Mouse (Mus musculus) liver, embryonic 15.5 days (tissue): ENCODE data around the gene Il2ra. TPM values are rescaled to one million over a fixed set of nuclear protein-coding genes. Genes with fewer than 3 reads are reported as not detected.
A peak's percentile ranks its signal among the peaks of the same experiment; 100 is the strongest.
"Not testable (repeated sequence)": the region's sequence is repeated elsewhere in the genome, so short reads cannot be mapped to it uniquely, and the experiment has no call there.

Source experiments
- ATAC-seq: fragments of 200-750 bp; cut with Nextera tagmentation; 2 replicates; pipeline ENCODE4 v1.8.0; 2017; ENCODE audit warnings: moderate number of reproducible peaks, mild to moderate bottlenecking, moderate library complexity; ENCODE audit not compliant: insufficient read depth
- H3K27ac ChIP-seq: fragments of 300-500 bp; sonication (generic); replicated peaks from 2 replicates; pipeline ENCODE4 v1.5.1; 2015; ENCODE audit warnings: mild to moderate bottlenecking, inconsistent platforms
- H3K27me3 ChIP-seq: fragments of 300-500 bp; sonication (generic); 2 replicates; pipeline ENCODE4 v1.6.1; 2015; ENCODE audit warnings: mild to moderate bottlenecking, inconsistent platforms
- H3K36me3 ChIP-seq: fragments of 300-500 bp; sonication (generic); replicated peaks from 2 replicates; pipeline ENCODE4 v1.6.1; 2015; ENCODE audit warnings: moderate library complexity, mild to moderate bottlenecking, inconsistent platforms
- H3K4me1 ChIP-seq: fragments of 300-500 bp; sonication (generic); replicated peaks from 2 replicates; pipeline ENCODE4 v1.6.1; 2015; ENCODE audit warnings: inconsistent platforms
- H3K4me2 ChIP-seq: fragments of 300-500 bp; sonication (generic); 2 replicates; pipeline ENCODE4 v1.6.1; 2015; ENCODE audit warnings: moderate library complexity, mild to moderate bottlenecking, inconsistent platforms
- H3K4me3 ChIP-seq: fragments of 300-500 bp; sonication (generic); replicated peaks from 2 replicates; pipeline ENCODE4 v1.5.1; 2015; ENCODE audit warnings: mild to moderate bottlenecking, inconsistent platforms
- H3K9ac ChIP-seq: fragments of 300-500 bp; sonication (generic); 2 replicates; pipeline ENCODE4 v1.6.1; 2015; ENCODE audit warnings: moderate library complexity, mild to moderate bottlenecking, inconsistent platforms
- H3K9me3 ChIP-seq: fragments of 300-500 bp; sonication (generic); replicated peaks from 2 replicates; pipeline ENCODE4 v1.6.1; 2016; ENCODE audit warnings: inconsistent platforms
- WGBS: fragments of 180-500 bp; shearing (Covaris S2); methylation state at CpG from one replicate; pipeline ENCODE4 v1.1.7; 2015; ENCODE audit warnings: mixed read lengths; ENCODE audit not compliant: insufficient replicate concordance; 5-methylcytosine and 5-hydroxymethylcytosine counted together
- polyA plus RNA-seq: library from polyadenylated mRNA; unstranded; fragments of >200 nt; fragmentation: Nextera tagmentation; extraction: Ambion mirVana; gene quantifications from 2 replicates; pipeline ENCODE4 v1.2.1, GENCODE M21; 2015

The Il2ra gene
- polyA plus RNA-seq, result not detected in 2 replicates

DNA sequence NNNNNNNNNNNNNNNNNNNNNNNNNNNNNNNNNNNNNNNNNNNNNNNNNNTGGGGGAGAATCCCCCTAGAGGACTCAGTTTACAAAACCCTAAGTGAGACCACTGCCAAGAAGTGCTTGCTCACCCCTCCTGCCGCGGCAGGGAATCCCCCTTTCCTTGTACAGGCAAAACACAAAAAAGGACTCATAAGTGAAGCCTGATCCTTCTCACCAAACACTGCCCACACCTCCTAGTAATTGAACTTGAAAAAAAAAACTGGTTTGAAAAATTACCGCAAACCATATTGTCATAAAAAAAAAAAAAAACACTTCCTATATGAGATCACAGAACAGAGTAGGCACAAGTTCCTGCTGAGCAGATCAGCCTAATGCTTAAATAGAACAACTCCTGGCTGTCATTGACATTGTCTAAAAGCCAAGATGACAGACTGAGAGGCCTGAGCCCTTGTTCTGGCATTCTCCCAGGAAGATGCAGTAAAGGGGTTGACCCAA is at the start of gene Il2ra:
Gene Il2ra (plus strand): TSS at position 357 of the 491 bp plus-strand sequence.
- WGBS, result 69% methylated on average over 3 of the region's 3 CpGs
- Histone ChIP-seq H3K27me3 (no peaks in the 10 kb centered on the region), H3K4me2 (no peak within 1 kb of the TSS), H3K27ac (no peak within 1 kb of the TSS), H3K9ac (no peak within 1 kb of the TSS), H3K36me3 (no peaks in the 10 kb centered on the region), H3K4me1 (no peaks in the 10 kb centered on the region), H3K4me3 (no peak within 1 kb of the TSS), H3K9me3 (no peaks in the 10 kb centered on the region)
- no peak for ATAC-seq

DNA sequence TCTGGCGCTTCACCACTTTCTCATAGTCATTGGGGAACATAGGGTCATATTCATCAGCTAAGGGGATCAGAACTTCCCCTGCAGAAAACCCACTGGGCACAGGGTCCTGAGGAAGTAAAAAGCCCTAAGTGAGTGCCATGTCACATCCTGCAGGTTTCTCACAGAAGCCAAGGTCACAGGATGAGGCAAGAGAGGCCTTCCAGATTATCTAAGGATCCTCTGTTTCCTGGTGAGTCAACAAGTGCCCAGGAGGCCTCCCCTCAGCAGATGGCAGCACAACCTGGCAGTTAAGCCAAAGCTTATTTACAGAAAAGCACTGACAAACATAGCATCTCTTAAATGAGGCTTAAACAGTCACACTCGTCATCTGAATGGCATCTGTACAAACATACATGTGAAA is 45.9 kb upstream of the Il2ra start:
- no peak for ATAC-seq
- Histone ChIP-seq H3K9me3 (no peaks in the 10 kb centered on the region), H3K4me2 (no peak overlapping the region), H3K4me1 (peaks cover 6% of the 10 kb centered on the region), H3K36me3 (peaks cover 78% of the 10 kb centered on the region), H3K9ac (no peak overlapping the region), H3K27ac (no peak overlapping the region), H3K4me3 (no peak overlapping the region), H3K27me3 (no peaks in the 10 kb centered on the region)
- 72% methylated on average over 2 of the region's 2 CpGs for WGBS

GRCm38 (mm10) chr2:11597906-11598305 is 44.7 kb upstream of the Il2ra start:
- H3K27me3 ChIP-seq, result no peaks in the 10 kb centered on the region
- H3K4me1 ChIP-seq, result peaks cover 13% of the 10 kb centered on the region
- ATAC-seq, result no peak
- WGBS, result 95% methylated on average over 7 of the region's 7 CpGs
- no peak overlapping the region for H3K4me3 ChIP-seq
- H3K9me3 ChIP-seq, result no peaks in the 10 kb centered on the region
- H3K4me2 ChIP-seq, result no peak overlapping the region
- H3K9ac ChIP-seq, result no peak overlapping the region
- H3K27ac ChIP-seq, result no peak overlapping the region
- H3K36me3 ChIP-seq, result peaks cover 66% of the 10 kb centered on the region

DNA sequence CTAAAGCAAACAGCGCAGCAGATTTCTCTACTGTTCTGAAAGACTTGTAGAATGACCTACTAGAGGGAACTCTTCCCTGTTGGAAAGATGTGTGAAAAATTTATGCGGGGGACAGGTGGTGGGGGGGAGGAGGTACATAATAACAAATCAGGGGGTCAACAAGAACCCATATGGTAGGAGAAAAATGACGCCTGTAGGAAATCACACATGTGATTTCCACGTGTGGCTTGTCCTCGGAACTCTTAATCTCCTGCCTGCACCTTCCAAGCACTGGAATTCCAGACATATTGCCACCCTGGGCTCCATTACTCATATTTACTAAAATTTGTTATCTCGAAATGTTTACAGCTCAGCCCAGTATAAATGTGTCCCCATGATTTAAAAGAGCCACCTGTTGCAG is 40.8 kb upstream of the Il2ra start:
- Histone ChIP-seq H3K4me2 (peak overlapping the region; percentile 74), H3K9me3 (no peaks in the 10 kb centered on the region), H3K9ac (peak overlapping the region; percentile 93), H3K27me3 (no peaks in the 10 kb centered on the region), H3K4me1 (peaks cover 13% of the 10 kb centered on the region), H3K27ac (no peak overlapping the region), H3K4me3 (peak overlapping the region; percentile 95), H3K36me3 (peaks cover 35% of the 10 kb centered on the region)
- 64% methylated on average over 6 of the region's 6 CpGs for WGBS
- ATAC-seq, result no peak

DNA sequence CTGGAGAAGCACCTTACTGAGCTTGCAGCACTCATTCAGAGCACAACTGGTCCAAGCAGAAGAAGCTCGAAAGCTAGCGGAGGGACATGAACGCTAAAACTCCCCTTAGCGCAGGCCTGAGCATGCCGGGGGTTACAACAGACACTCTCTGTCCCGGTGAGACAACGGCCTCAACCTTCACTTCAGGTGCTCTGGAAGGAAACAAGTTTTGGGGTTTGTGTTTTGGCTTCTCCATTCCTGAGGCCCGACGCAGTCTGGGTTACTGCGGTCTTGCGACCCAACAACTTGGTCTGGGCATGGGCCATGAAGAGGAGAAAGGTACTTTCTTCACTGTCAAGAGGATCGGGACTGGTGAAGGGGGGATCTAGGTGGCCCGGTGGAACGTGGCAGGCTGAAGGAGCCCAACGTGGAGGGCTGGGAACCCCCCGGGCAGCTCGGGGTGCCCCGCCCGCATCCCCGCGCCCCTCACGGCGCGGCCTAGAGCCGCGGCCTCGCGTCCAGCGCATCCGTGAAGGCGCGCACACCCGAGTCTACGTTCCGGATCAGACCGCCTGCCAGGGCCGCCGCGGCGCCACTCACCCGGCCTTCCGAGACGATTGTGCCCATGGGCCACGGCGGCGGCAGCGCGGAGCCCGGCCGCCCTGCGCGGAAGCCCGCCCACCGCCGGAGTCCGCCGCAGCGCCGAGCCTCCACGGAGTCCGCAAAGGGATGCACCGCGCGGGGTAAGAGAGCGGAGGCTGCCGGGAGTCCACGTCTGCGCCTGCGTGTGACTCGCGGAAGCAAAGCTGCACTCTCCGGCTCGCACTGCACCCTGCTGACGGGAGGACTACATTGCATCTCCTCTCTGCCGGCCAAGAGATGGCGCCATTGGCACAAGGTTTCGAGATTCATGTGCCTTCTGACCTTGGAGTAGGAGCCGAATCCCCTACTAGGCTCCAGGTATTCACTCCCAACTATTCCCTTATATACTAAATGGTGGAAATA is 39.8 kb upstream of the Il2ra start:
- ATAC-seq, result peak; percentile 99
- peaks cover 13% of the 10 kb centered on the region for H3K4me1 ChIP-seq
- H3K27me3 ChIP-seq, result no peaks in the 10 kb centered on the region
- no peaks in the 10 kb centered on the region for H3K9me3 ChIP-seq
- peak overlapping the region; percentile 68 for H3K27ac ChIP-seq
- under 1% methylated on average over 75 of the region's 78 CpGs for WGBS
- peak overlapping the region; percentile 74 for H3K4me2 ChIP-seq
- peak overlapping the region; percentile 95 for H3K4me3 ChIP-seq
- H3K9ac ChIP-seq, result peak overlapping the region; percentile 93
- H3K36me3 ChIP-seq, result peaks cover 25% of the 10 kb centered on the region

DNA sequence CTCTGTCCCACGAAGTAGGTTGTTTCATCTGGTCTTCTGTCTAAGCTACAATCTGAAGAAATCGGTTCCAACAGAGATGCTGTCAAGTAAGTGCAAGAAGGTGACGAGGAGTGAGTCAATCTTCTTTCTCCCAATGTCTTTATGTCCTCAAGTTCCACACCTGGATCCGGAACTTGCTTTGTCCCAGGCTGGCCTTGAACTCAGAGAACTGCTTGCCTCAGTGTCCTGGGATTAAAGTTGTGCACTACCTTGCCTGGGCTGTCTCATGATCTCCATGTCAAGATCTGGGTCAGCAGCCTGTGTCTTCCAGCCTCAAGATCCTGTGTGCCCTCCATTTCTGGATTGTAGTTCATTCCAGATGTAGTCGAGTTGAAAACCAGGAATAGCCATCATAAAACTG is 38.6 kb upstream of the Il2ra start, which contains the start of gene Rbm17:
Gene Rbm17 (minus strand): TSS at position 101 of the 400 bp plus-strand sequence.
- Histone ChIP-seq H3K4me2 (peak within 1 kb of the TSS; percentile 74), H3K4me3 (peak within 1 kb of the TSS; percentile 95), H3K4me1 (peaks cover 13% of the 10 kb centered on the region), H3K9me3 (no peaks in the 10 kb centered on the region), H3K27me3 (no peaks in the 10 kb centered on the region), H3K27ac (peak within 1 kb of the TSS; percentile 68), H3K9ac (peak within 1 kb of the TSS; percentile 93), H3K36me3 (peaks cover 13% of the 10 kb centered on the region)
- no peak for ATAC-seq
- 66% methylated on average over 5 of the region's 5 CpGs for WGBS

- Histone ChIP-seq H3K4me3 (no peak overlapping the region), H3K4me1 (peaks cover 13% of the 10 kb centered on the region), H3K9me3 (no peaks in the 10 kb centered on the region), H3K9ac (no peak overlapping the region), H3K4me2 (no peak overlapping the region), H3K27me3 (no peaks in the 10 kb centered on the region), H3K36me3 (peaks cover 7% of the 10 kb centered on the region), H3K27ac (no peak overlapping the region)
- no peak for ATAC-seq
Measured at GRCm38 (mm10) chr2:11604911-11605310, 37.7 kb upstream of the Il2ra start.

GRCm38 (mm10) chr2:11606718-11607117 is 35.9 kb upstream of the Il2ra start:
- H3K9ac ChIP-seq, H3K27me3 ChIP-seq, H3K36me3 ChIP-seq, H3K27ac ChIP-seq, H3K4me3 ChIP-seq, H3K4me1 ChIP-seq, H3K9me3 ChIP-seq, ATAC-seq, H3K4me2 ChIP-seq: not testable (repeated sequence)
- 57% methylated on average over 4 of the region's 4 CpGs for WGBS

DNA sequence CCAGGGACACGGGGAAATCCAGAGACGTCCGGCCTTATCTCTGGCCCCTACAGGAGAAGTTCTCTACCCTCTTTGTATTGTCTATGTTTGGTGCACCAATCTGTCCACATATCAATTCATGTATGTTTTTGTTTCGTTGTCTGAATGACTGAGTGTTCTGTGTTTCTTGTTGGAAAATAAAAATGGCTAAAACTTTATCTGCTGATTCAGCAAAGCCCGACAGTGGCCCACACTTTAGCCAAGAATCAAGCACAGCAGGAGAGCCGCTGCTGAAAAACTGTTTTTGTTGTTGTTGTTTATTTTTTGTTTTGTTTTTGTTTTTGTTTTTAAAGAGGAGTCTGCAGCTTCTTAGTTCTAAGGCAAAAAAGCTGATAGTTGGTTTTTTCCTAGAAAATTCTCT is 29.7 kb upstream of the Il2ra start:
- not testable (repeated sequence) for H3K4me1 ChIP-seq, H3K27me3 ChIP-seq, H3K27ac ChIP-seq, H3K9me3 ChIP-seq, H3K4me2 ChIP-seq, ATAC-seq, H3K36me3 ChIP-seq, H3K4me3 ChIP-seq, H3K9ac ChIP-seq
- 72% methylated on average over 6 of the region's 6 CpGs for WGBS

DNA sequence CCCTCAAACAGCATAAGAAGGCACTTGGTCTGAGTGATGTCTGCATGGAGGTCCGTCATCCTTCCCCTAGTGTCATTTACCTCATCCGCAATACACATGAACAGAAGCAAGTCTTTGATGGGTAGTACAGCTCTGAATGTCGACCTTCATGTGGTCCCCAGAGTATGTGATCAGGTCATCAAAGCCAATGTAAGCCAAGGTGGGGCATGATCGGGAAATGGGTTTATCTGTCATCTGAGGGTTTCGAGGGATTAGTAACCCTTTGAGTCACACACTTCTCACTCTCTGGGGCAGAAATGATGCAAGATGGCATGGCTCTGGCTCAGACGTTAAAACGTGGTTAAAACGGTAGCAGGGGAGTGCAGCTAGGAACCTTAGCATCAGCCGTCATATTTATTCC is 25.8 kb upstream of the Il2ra start:
- Histone ChIP-seq H3K4me2 (no peak overlapping the region), H3K9me3 (no peaks in the 10 kb centered on the region), H3K4me1 (no peaks in the 10 kb centered on the region), H3K4me3 (no peak overlapping the region), H3K27me3 (no peaks in the 10 kb centered on the region), H3K9ac (no peak overlapping the region), H3K27ac (no peak overlapping the region), H3K36me3 (no peaks in the 10 kb centered on the region)
- WGBS, result 68% methylated on average over 9 of the region's 9 CpGs
- no peak for ATAC-seq

DNA sequence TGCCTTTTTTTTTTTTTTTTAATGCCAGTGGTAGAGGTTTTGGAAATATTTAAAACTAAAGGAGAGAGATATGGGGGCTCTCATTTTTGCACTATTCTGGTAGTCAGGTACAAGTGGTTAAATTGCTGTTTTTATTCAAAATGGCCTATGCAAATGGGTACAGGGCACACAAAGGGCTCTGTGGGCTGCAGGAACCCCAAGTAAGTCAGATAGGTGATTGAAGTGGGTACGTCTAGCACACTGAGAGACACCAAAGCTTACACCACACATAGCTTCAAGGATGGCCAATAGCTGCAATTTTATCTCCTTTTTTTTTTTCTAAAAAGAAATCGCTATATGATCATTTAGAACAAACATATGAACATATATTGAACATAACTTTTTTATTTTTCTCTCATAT is 23.0 kb upstream of the Il2ra start:
- 73% methylated on average over 2 of the region's 2 CpGs for WGBS
- no peaks in the 10 kb centered on the region for H3K36me3 ChIP-seq
- no peaks in the 10 kb centered on the region for H3K4me1 ChIP-seq
- no peaks in the 10 kb centered on the region for H3K9me3 ChIP-seq
- H3K4me3 ChIP-seq, result no peak overlapping the region
- no peaks in the 10 kb centered on the region for H3K27me3 ChIP-seq
- no peak overlapping the region for H3K9ac ChIP-seq
- H3K4me2 ChIP-seq, result no peak overlapping the region
- ATAC-seq, result no peak
- H3K27ac ChIP-seq, result no peak overlapping the region
